Mouse (Mus musculus) lung, adult 2 months (tissue): ENCODE measurements around the gene Cdkl3. TPM values are rescaled to one million over a fixed set of nuclear protein-coding genes. Genes with fewer than 3 reads are reported as not detected.

ENCODE experiments used
- DNase-seq: peaks from one replicate; pipeline ENCODE4 v3.0.0; 2022
- H3K4me1 ChIP-seq: fragments of 200-500 bp; 2 replicates; pipeline ENCODE4 v1.6.1; 2011; ENCODE audit warnings: low read length; ENCODE audit not compliant: control insufficient read depth, insufficient read depth
- H3K4me3 ChIP-seq: fragments of 200-500 bp; replicated peaks from 2 replicates; pipeline ENCODE3; 2011; ENCODE audit warnings: low read depth, mild to moderate bottlenecking, control low read depth, low read length; ENCODE audit errors: extremely low read depth
- CTCF ChIP-seq: fragments of 200-500 bp; IDR thresholded peaks from 2 replicates; pipeline ENCODE4 v1.5.1; 2011; ENCODE audit warnings: mild to moderate bottlenecking, low read length, control low read depth; ENCODE audit not compliant: insufficient read depth
- POLR2A ChIP-seq: fragments of 200-500 bp; IDR thresholded peaks from 2 replicates; pipeline ENCODE4 v1.6.1; 2011; ENCODE audit warnings: low read depth, mild to moderate bottlenecking, control low read depth, low read length, borderline replicate concordance; ENCODE audit errors: extremely low read depth
- WGBS: fragments of 180-500 bp; shearing (Covaris S2); methylation state at CpG from one replicate; pipeline ENCODE4 v1.1.7; 2018; 5-methylcytosine and 5-hydroxymethylcytosine counted together
- polyA plus RNA-seq: library from polyadenylated mRNA; depleted of rRNA; stranded (reverse); fragments of >200 nt; gene quantifications from 2 replicates; pipeline ENCODE4 v1.2.3, GENCODE M21; 2012

Gene Cdkl3
- polyA plus RNA-seq, 1 experiment, result 2.4 TPM

DNA sequence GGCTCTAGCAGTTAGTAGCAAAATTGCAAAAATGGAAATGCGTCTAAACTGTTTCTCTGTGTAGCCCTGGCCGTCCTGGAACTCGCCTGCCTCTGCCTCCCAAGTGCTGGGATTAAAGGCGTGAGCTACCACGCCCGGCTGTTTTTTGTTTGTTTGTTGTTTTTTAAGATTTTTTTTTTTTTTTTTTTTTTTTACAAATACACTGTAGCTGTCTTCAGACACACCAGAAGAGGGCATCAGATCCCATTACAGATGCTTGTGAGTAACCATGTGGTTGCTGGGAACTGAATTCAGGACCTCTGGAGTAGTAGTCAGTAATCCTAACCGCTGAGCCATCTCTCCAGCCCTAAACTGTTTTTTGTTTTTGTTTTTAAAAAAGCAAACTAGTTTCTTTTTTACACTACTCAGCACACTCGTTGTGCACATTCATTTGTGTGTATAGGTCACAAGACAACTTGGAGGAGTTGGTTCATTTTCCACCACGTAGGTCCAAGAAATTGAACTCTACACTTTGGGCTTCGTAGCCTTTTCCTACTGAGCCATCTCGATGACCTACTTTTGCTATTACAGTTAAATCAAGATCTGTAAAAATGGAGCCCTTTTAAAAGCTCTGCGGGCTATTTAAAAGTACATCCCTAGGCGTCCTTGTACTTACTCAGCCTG is 1.0 kb upstream of the Cdkl3 start:
- no peak overlapping the region for H3K4me3 ChIP-seq
- TF ChIP-seq POLR2A, result no peak
- TF ChIP-seq CTCF, result no peak
- 65% methylated on average over 13 of the region's 13 CpGs for WGBS
- H3K4me1 ChIP-seq, result peaks cover 6% of the 10 kb centered on the region; the same call in 1 of the 2 replicates
- DNase-seq, result no peak

DNA sequence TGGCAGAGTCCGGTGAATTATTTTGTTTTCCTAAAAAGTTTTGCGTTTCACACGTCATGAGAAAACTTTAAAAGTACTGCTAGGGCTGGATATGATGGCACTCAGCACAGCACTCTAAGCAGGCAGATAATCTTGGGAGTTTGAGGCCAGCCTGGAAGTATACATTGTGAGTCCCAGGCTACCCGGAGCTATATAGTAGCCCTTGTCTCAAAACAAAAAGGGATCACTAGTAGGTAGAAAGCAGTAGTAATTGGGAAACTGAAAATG is 583 bp upstream of the Cdkl3 start:
- Histone ChIP-seq H3K4me1 (peaks cover 6% of the 10 kb centered on the region; the same call in 1 of the 2 replicates), H3K4me3 (peak overlapping the region; percentile 92)

DNA sequence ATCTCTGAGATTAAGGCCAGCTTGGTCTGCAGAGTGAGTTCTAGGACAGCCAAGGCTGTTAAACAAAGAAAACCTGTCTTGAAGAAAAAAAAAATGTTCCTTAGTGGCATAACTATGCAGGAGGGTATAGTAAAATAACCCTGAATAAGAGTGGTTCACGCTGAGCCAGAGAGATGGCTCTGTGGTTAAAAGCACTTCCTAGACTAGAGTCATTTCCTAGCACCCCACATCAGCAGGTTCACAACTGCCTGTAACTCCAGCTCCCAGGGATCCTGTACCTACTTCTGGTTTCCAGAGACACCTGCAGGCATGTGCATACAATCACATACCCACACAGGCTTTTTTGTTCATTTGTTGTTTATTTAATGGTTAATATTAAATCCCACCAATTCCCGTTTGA is 1.6 kb downstream of the Cdkl3 start:
- WGBS, result 47% methylated on average over 2 of the region's 2 CpGs
- no peak overlapping the region for H3K4me3 ChIP-seq
- DNase-seq, result no peak
- H3K4me1 ChIP-seq, result peaks cover 4% of the 10 kb centered on the region; the same call in 1 of the 2 replicates
- TF ChIP-seq CTCF (no peak), POLR2A (no peak)

More for the DNA sequence above, 583 bp upstream of the Cdkl3 start:
- DNase-seq, result no peak
- WGBS, result 5% methylated on average over 4 of the region's 4 CpGs
- TF ChIP-seq POLR2A, result no peak
- no peak for TF ChIP-seq CTCF

DNA sequence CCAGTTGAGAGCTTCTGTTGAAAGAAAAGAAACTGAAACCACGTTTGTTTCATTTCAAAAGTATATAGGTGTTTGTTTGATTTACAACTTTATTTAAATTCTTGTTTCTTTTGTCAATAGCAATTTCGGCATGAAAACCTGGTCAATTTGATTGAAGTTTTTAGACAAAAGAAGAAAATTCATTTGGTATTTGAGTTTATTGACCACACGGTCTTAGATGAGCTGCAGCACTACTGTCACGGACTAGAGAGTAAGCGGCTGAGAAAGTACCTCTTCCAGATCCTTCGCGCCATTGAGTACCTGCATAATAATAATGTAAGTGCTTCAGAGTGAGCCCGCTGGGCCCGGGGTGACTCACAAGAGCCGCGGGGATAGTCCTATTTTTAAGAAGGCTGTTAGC is 7.0 kb downstream of the Cdkl3 start:
- 76% methylated on average over 11 of the region's 11 CpGs for WGBS
- TF ChIP-seq CTCF, result no peak
- TF ChIP-seq POLR2A, result no peak
- Histone ChIP-seq H3K4me1 (no peaks in the 10 kb centered on the region), H3K4me3 (no peak overlapping the region)
- DNase-seq, result no peak

DNA sequence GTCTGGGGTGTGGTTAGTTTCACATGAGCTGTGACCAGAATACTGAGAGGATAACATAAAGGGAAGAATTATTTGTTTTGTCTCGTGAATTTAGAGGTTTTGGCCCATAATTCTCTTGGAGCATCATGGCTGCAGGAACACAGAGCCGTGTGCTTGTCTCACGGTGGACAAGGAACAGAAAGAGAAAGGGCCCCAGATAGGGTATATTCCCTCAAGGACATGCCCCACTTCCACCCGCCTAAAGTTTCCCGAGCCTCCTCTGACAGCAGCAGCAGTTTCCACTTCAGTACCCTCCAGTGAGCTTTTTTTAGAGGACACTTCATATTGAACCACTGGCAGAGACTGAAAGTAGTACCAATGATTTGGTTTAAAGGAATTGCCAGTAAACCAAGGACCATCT is 7.5 kb downstream of the Cdkl3 start:
- TF ChIP-seq POLR2A (no peak), CTCF (no peak)
- no peaks in the 10 kb centered on the region for H3K4me1 ChIP-seq
- WGBS, result 63% methylated on average over 5 of the region's 5 CpGs
- no peak overlapping the region for H3K4me3 ChIP-seq
- DNase-seq, result no peak

DNA sequence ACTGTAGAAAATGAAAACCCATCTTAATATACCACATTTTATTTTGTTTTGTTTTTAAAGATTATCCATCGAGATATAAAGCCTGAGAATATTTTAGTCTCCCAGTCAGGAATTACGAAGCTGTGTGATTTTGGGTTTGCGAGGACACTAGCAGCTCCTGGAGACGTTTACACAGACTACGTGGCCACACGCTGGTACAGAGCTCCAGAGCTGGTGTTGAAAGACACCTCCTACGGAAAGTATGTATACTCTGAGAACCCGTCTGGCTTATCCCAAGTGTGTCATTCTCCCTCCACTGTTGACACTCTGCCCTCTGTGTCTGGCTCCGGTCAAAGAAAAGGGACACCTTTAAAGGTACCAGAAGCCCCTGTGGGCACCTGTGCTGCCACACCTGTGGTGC is 14.2 kb downstream of the Cdkl3 start:
- no peak overlapping the region for H3K4me3 ChIP-seq
- no peak for TF ChIP-seq CTCF
- no peak for TF ChIP-seq POLR2A
- H3K4me1 ChIP-seq, result no peaks in the 10 kb centered on the region
- no peak for DNase-seq
- WGBS, result 73% methylated on average over 9 of the region's 9 CpGs

DNA sequence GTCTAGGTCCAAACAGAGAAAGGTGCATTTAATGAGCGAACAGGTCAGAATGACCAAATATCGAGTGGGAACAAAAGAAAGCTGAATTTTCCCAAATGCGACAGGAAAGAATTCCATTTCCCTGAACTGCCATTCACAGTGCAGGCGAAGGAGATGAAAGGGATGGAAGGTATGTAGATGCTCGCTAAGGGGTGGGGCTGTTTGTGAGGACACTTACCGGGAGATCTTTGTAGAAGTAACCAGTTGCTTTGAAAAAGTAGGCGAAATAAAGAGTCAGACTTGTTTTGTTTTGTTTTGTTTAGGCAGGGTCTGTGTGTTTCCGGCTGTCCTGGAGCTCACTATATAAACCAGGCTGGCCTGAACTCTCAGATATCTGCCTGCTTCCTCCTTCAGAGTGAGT is 28.3 kb downstream of the Cdkl3 start:
- no peaks in the 10 kb centered on the region; the same call in 1 of the 2 replicates for H3K4me1 ChIP-seq
- DNase-seq, result no peak
- no peak overlapping the region for H3K4me3 ChIP-seq
- TF ChIP-seq CTCF, result no peak
- no peak for TF ChIP-seq POLR2A
- WGBS, result 65% methylated on average over 8 of the region's 8 CpGs

DNA sequence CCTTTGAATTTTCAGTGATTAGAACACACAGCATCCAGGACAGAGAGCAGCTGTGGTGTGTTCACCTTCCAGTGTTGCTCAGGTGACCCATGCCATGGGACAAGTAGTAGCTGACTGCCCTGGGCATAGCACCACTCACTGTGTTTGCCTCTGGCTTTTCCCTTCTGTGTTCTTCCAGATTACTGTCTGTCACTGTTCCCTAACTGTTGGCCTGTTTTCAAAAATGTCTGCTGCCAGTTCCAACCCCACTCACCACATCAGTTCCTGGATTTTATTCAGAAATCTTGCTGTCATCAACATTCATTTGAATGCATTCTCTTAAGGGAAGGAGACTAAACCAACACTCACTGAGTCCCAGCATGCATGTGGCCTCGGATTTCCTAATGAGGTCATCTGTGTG is 29.9 kb downstream of the Cdkl3 start:
- TF ChIP-seq CTCF (no peak), POLR2A (no peak)
- WGBS, result 58% methylated on average over 1 of the region's 1 CpGs

DNA sequence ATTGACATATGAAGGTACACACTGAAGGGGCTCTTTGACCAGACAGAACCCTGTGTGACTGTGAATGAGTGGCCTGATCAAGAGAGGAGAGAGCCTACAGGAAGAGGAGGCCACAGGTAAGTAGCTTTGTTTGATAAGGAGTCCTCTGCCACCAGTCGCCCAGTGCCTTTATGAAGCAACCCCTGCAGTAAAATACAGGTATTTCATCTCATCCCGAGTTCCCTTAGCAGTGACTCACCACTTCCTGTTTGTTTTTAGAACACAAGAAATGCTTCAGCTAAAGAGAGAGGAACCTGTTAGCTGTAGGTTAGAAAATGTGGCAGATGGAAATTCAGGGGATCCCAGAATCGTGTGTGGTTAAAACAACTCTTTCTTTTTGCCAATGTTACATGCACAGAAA is 31.9 kb downstream of the Cdkl3 start:
- Histone ChIP-seq H3K4me1 (no peaks in the 10 kb centered on the region; the same call in 1 of the 2 replicates), H3K4me3 (no peak overlapping the region)
- WGBS, result 43% methylated on average over 3 of the region's 3 CpGs
- DNase-seq, result no peak
- TF ChIP-seq POLR2A, result no peak
- TF ChIP-seq CTCF, result no peak

More for the DNA sequence above, 29.9 kb downstream of the Cdkl3 start:
- Histone ChIP-seq H3K4me1 (no peaks in the 10 kb centered on the region; the same call in 1 of the 2 replicates), H3K4me3 (no peak overlapping the region)
- no peak for DNase-seq

DNA sequence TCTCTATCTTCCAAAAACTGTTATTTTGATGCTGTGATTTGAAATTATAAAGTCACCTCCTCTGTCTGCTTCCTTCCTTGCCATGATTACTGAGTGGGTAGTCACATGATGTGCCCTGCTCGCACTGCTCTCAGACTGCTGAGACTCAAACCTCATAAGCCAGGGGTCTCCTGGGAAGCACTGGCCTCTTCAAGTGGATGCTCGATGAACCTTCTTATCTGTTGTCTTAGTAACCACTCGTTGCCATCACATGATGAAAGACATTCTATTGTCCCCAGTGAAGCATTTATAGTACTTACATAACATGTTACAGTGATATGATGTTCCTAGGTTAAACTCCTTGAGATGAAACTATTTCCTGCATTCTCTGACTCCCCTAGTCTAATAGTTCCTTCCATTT is 33.6 kb downstream of the Cdkl3 start:
- no peak for DNase-seq
- WGBS, result 46% methylated on average over 3 of the region's 3 CpGs
- no peak for TF ChIP-seq CTCF
- no peak for TF ChIP-seq POLR2A
- no peak overlapping the region for H3K4me3 ChIP-seq
- H3K4me1 ChIP-seq, result no peaks in the 10 kb centered on the region; the same call in 1 of the 2 replicates

DNA sequence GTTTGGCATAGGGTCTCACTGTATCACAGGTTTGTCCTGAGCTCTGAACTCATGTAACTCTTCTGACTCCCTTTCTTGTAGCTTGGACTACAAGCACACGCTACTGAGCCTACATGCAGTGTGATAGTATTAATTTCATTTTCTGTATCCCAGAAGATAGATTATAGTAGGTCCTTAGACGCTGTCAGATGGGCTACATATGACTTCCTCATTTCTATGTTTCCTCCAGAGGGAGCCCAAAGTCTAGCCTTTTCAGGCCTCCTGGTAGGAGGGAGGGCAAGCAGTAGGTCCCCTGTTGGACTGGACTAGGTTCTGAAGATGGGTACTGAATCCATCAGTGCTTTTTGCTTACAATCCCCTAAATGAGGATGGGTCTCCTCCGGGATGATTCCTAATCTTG is 39.2 kb downstream of the Cdkl3 start:
- no peaks in the 10 kb centered on the region; the same call in none of the 2 replicates for H3K4me1 ChIP-seq
- no peak overlapping the region for H3K4me3 ChIP-seq
- WGBS, result 68% methylated on average over 3 of the region's 3 CpGs
- peak; percentile 29; the same call in 1 of the 2 replicates for TF ChIP-seq CTCF
- no peak for TF ChIP-seq POLR2A
- DNase-seq, result no peak
